Mouse (Mus musculus) heart, embryonic 10.5 days (tissue): ENCODE results near the gene Zmat5. TPM values are rescaled to one million over a fixed set of nuclear protein-coding genes. Genes with fewer than 3 reads are reported as not detected.

ENCODE experiments used
- DNase-seq: peaks from one replicate; pipeline ENCODE4 v3.0.0-alpha.2; 2017; ENCODE audit warnings: low spot score
- H3K27ac ChIP-seq: fragments of 300-500 bp; sonication (generic); 2 replicates; pipeline ENCODE4 v1.5.1; 2016; ENCODE audit warnings: mild to moderate bottlenecking
- H3K27me3 ChIP-seq: fragments of 300-500 bp; sonication (generic); 2 replicates; pipeline ENCODE4 v1.6.1; 2016; ENCODE audit warnings: mild to moderate bottlenecking; ENCODE audit not compliant: poor library complexity, insufficient read depth, severe bottlenecking
- H3K36me3 ChIP-seq: fragments of 300-500 bp; sonication (generic); 2 replicates; pipeline ENCODE4 v1.6.1; 2016; ENCODE audit warnings: mild to moderate bottlenecking, moderate library complexity
- H3K4me1 ChIP-seq: fragments of 300-500 bp; sonication (generic); 2 replicates; pipeline ENCODE4 v1.6.1; 2016; ENCODE audit warnings: mild to moderate bottlenecking
- H3K4me3 ChIP-seq: fragments of 300-500 bp; sonication (generic); 2 replicates; pipeline ENCODE4 v1.5.1; 2016; ENCODE audit warnings: mild to moderate bottlenecking, moderate library complexity
- H3K9me3 ChIP-seq: fragments of 300-500 bp; sonication (generic); 2 replicates; pipeline ENCODE4 v1.6.1; 2016; ENCODE audit warnings: mild to moderate bottlenecking, moderate library complexity
- WGBS: fragments of 180-500 bp; shearing (Covaris S2); methylation state at CpG from one replicate; pipeline ENCODE4 v1.1.7; 2016; 5-methylcytosine and 5-hydroxymethylcytosine counted together
- polyA plus RNA-seq: library from polyadenylated mRNA; unstranded; fragments of >200 nt; fragmentation: Nextera tagmentation; extraction: Ambion mirVana; gene quantifications from 2 replicates; pipeline ENCODE4 v1.2.1, GENCODE M21; 2016

The Zmat5 gene
- 63.4 and 66.7 TPM in 2 replicates for polyA plus RNA-seq

- Histone ChIP-seq H3K4me1 (peaks cover 13% of the 10 kb centered on the region), H3K9me3 (no peaks in the 10 kb centered on the region), H3K4me3 (peak within 1 kb of the TSS; percentile 78), H3K36me3 (peaks cover 30% of the 10 kb centered on the region), H3K27ac (peak within 1 kb of the TSS; percentile 92), H3K27me3 (no peaks in the 10 kb centered on the region)
- DNase-seq, result peak; percentile 97
- under 1% methylated on average over 47 of the region's 47 CpGs for WGBS
Observed at GRCm38 (mm10) chr11:4704072-4704964, at the start of gene Zmat5, which contains the start of gene Uqcr10. Zmat5 (plus strand) TSS chr11:4704678. Uqcr10 (minus strand) TSS chr11:4704342.

GRCm38 (mm10) chr11:4659818-4660217 lies 44.7 kb upstream of the Zmat5 start:
- no peak for DNase-seq
- Histone ChIP-seq H3K4me1 (0 out of 2 replicates have a peak, but pooled peaks cover 4% of the 10 kb centered on the region), H3K36me3 (peaks cover 65% of the 10 kb centered on the region), H3K9me3 (no peaks in the 10 kb centered on the region), H3K27ac (no peak overlapping the region), H3K4me3 (no peak overlapping the region), H3K27me3 (no peaks in the 10 kb centered on the region)
- 66% methylated on average over 1 of the region's 1 CpGs for WGBS

- no peak for DNase-seq
- Histone ChIP-seq H3K9me3 (no peaks in the 10 kb centered on the region), H3K36me3 (peaks cover 62% of the 10 kb centered on the region), H3K27me3 (no peaks in the 10 kb centered on the region), H3K27ac (no peak overlapping the region), H3K4me1 (0 out of 2 replicates have a peak, but pooled peaks cover 4% of the 10 kb centered on the region), H3K4me3 (no peak overlapping the region)
- 82% methylated on average over 7 of the region's 7 CpGs for WGBS
Observed at GRCm38 (mm10) chr11:4660309-4661025, 44.0 kb upstream of the Zmat5 start.

GRCm38 (mm10) chr11:4661324-4661723 lies 43.2 kb upstream of the Zmat5 start:
- 78% methylated on average over 4 of the region's 4 CpGs for WGBS
- DNase-seq, result no peak
- H3K36me3 ChIP-seq, result peaks cover 62% of the 10 kb centered on the region
- H3K27me3 ChIP-seq, result no peaks in the 10 kb centered on the region
- 0 out of 2 replicates have a peak, but pooled peaks cover 4% of the 10 kb centered on the region for H3K4me1 ChIP-seq
- H3K4me3 ChIP-seq, result no peak overlapping the region
- no peaks in the 10 kb centered on the region for H3K9me3 ChIP-seq
- H3K27ac ChIP-seq, result no peak overlapping the region

GRCm38 (mm10) chr11:4661871-4662495 lies 42.5 kb upstream of the Zmat5 start:
- peaks cover 62% of the 10 kb centered on the region for H3K36me3 ChIP-seq
- no peak overlapping the region for H3K4me3 ChIP-seq
- H3K27me3 ChIP-seq, result no peaks in the 10 kb centered on the region
- H3K4me1 ChIP-seq, result 0 out of 2 replicates have a peak, but pooled peaks cover 4% of the 10 kb centered on the region
- H3K27ac ChIP-seq, result no peak overlapping the region
- no peak for DNase-seq
- 87% methylated on average over 10 of the region's 10 CpGs for WGBS
- no peaks in the 10 kb centered on the region for H3K9me3 ChIP-seq

- Histone ChIP-seq H3K27me3 (no peaks in the 10 kb centered on the region), H3K27ac (no peak overlapping the region), H3K36me3 (peaks cover 62% of the 10 kb centered on the region), H3K9me3 (no peaks in the 10 kb centered on the region), H3K4me3 (no peak overlapping the region), H3K4me1 (0 out of 2 replicates have a peak, but pooled peaks cover 4% of the 10 kb centered on the region)
- WGBS, result 93% methylated on average over 11 of the region's 11 CpGs
- no peak for DNase-seq
Observed at GRCm38 (mm10) chr11:4662496-4662878, 42.0 kb upstream of the Zmat5 start.

- H3K9me3 ChIP-seq, result no peaks in the 10 kb centered on the region
- no peaks in the 10 kb centered on the region for H3K27me3 ChIP-seq
- H3K36me3 ChIP-seq, result peaks cover 66% of the 10 kb centered on the region
- 81% methylated on average over 4 of the region's 4 CpGs for whole genome bisulfite sequencing
- DNase-seq, result no peak
- H3K4me1 ChIP-seq, result peaks cover 14% of the 10 kb centered on the region; the same call in 1 of the 2 replicates
- no peak overlapping the region for H3K27ac ChIP-seq
- no peak overlapping the region for H3K4me3 ChIP-seq
Observed at GRCm38 (mm10) chr11:4671736-4672135, 32.7 kb upstream of the Zmat5 start.

- Histone ChIP-seq H3K4me3 (no peak overlapping the region), H3K36me3 (peaks cover 68% of the 10 kb centered on the region), H3K27ac (no peak overlapping the region; the same call in 1 of the 2 replicates), H3K27me3 (no peaks in the 10 kb centered on the region), H3K9me3 (no peaks in the 10 kb centered on the region), H3K4me1 (peaks cover 25% of the 10 kb centered on the region; the same call in 1 of the 2 replicates)
- no peak for DNase-seq
- WGBS, result 90% methylated on average over 1 of the region's 1 CpGs
Observed at GRCm38 (mm10) chr11:4674593-4674992, 29.9 kb upstream of the Zmat5 start.

- peaks cover 73% of the 10 kb centered on the region for H3K36me3 ChIP-seq
- no peak overlapping the region for H3K4me3 ChIP-seq
- 87% methylated on average over 6 of the region's 6 CpGs for WGBS
- peaks cover 31% of the 10 kb centered on the region; the same call in 1 of the 2 replicates for H3K4me1 ChIP-seq
- H3K9me3 ChIP-seq, result no peaks in the 10 kb centered on the region
- H3K27ac ChIP-seq, result no peak overlapping the region
- no peak for DNase-seq
- H3K27me3 ChIP-seq, result no peaks in the 10 kb centered on the region
Observed at GRCm38 (mm10) chr11:4675126-4675562, 29.3 kb upstream of the Zmat5 start.

GRCm38 (mm10) chr11:4675693-4676092 lies 28.8 kb upstream of the Zmat5 start:
- H3K4me1 ChIP-seq, result peaks cover 33% of the 10 kb centered on the region; the same call in 1 of the 2 replicates
- no peaks in the 10 kb centered on the region for H3K27me3 ChIP-seq
- peaks cover 74% of the 10 kb centered on the region for H3K36me3 ChIP-seq
- no peaks in the 10 kb centered on the region for H3K9me3 ChIP-seq
- no peak overlapping the region for H3K27ac ChIP-seq
- DNase-seq, result no peak
- H3K4me3 ChIP-seq, result no peak overlapping the region
- 93% methylated on average over 6 of the region's 6 CpGs for WGBS

GRCm38 (mm10) chr11:4677250-4677872 lies 27.1 kb upstream of the Zmat5 start:
- H3K4me3 ChIP-seq, result no peak overlapping the region
- peak; percentile 89 for DNase-seq
- no peaks in the 10 kb centered on the region for H3K9me3 ChIP-seq
- 77% methylated on average over 7 of the region's 7 CpGs for WGBS
- H3K4me1 ChIP-seq, result peaks cover 33% of the 10 kb centered on the region; the same call in 1 of the 2 replicates
- H3K27me3 ChIP-seq, result no peaks in the 10 kb centered on the region
- H3K36me3 ChIP-seq, result peaks cover 79% of the 10 kb centered on the region
- no peak overlapping the region for H3K27ac ChIP-seq
